Mouse (Mus musculus) spleen, postnatal 4 days (tissue): Measurements from ENCODE around the gene Ldlrad3.

Experiments
- DNase-seq, 2 experiments: peaks; one replicate each; pipeline ENCODE4 v3.0.0; 2022; ENCODE audit warnings: low spot score in 2 of 2

Gene Ldlrad3

GRCm38 (mm10) chr2:102185069-102185950, 875 bp downstream of the Ldlrad3 start:
- DNase-seq: no peak

- no peak for DNase-seq
Measured at GRCm38 (mm10) chr2:102183720-102184480, 2.3 kb downstream of the Ldlrad3 start.

GRCm38 (mm10) chr2:102181459-102181858, 4.7 kb downstream of the Ldlrad3 start:
- no peak for DNase-seq

GRCm38 (mm10) chr2:102176434-102176772, 9.8 kb downstream of the Ldlrad3 start:
- DNase-seq: no peak

- DNase-seq: no peak
Measured at GRCm38 (mm10) chr2:102175741-102176433, 10.3 kb downstream of the Ldlrad3 start.

- no peak for DNase-seq
Measured at GRCm38 (mm10) chr2:102172458-102172857, 13.7 kb downstream of the Ldlrad3 start.

- DNase-seq: no peak
Measured at GRCm38 (mm10) chr2:102166550-102167325, 19.4 kb downstream of the Ldlrad3 start.

GRCm38 (mm10) chr2:102163106-102163505, 23.1 kb downstream of the Ldlrad3 start:
- no peak for DNase-seq

- no peak for DNase-seq
Measured at GRCm38 (mm10) chr2:102157555-102157954, 28.6 kb downstream of the Ldlrad3 start.

- no peak for DNase-seq
Measured at GRCm38 (mm10) chr2:102157010-102157409, 29.2 kb downstream of the Ldlrad3 start.

- no peak for DNase-seq
Measured at GRCm38 (mm10) chr2:102156460-102156859, 29.7 kb downstream of the Ldlrad3 start.

- no peak for DNase-seq
Measured at GRCm38 (mm10) chr2:102155306-102156015, 30.7 kb downstream of the Ldlrad3 start.

- DNase-seq: no peak
Measured at GRCm38 (mm10) chr2:102154771-102155211, 31.4 kb downstream of the Ldlrad3 start.

- DNase-seq: no peak
Measured at GRCm38 (mm10) chr2:102154328-102154727, 31.9 kb downstream of the Ldlrad3 start.

GRCm38 (mm10) chr2:102153516-102153915, 32.7 kb downstream of the Ldlrad3 start:
- no peak for DNase-seq

GRCm38 (mm10) chr2:102152851-102153250, 33.3 kb downstream of the Ldlrad3 start:
- no peak for DNase-seq

GRCm38 (mm10) chr2:102149058-102149457, 37.1 kb downstream of the Ldlrad3 start:
- no peak for DNase-seq

- DNase-seq: no peak
Measured at GRCm38 (mm10) chr2:102148093-102148492, 38.1 kb downstream of the Ldlrad3 start.

GRCm38 (mm10) chr2:102147561-102147960, 38.6 kb downstream of the Ldlrad3 start:
- DNase-seq: no peak

- no peak for DNase-seq
Measured at GRCm38 (mm10) chr2:102146386-102146785, 39.8 kb downstream of the Ldlrad3 start.

GRCm38 (mm10) chr2:102145036-102145435, 41.1 kb downstream of the Ldlrad3 start:
- no peak for DNase-seq
